In genomic region chr5:122353807-122354491, GRCm38 (mm10) we compare ENCODE assay signal across 8 mouse cellular contexts. TPM values are rescaled to one million over a fixed set of nuclear protein-coding genes. Genes with fewer than 3 reads are reported as not detected.
DNase-seq lines count a peak whose midpoint lies in the region; ATAC-seq lines count a peak whose summit lies in the region.

TSS of gene Rad9b (minus strand) at chr5:122354233.
TSS of gene Vps29 (plus strand) at chr5:122354369.

- ATAC-seq in hindbrain, embryonic 11.5 days (ENCODE audit: low FRiP score): peak; percentile 90

- peak; percentile 99 for DNase-seq in Muller cell, postnatal 12 days (ENCODE audit: inconsistent ontology term)
- DNase-seq in cerebellum, adult 9-11 months: peak; percentile 98
- peak; percentile 91 to 99 for DNase-seq in frontal cortex, adult 2 months (ENCODE audit: extremely low spot score in 1 of 2, low spot score in 1 of 2)
- peak; percentile 100 for DNase-seq in hindbrain, embryonic 11.5 days (ENCODE audit: low spot score)
- DNase-seq in layer of hippocampus, postnatal 10 days (ENCODE audit: low spot score in 2 of 2): peak; percentile 98 to 99
- peak; percentile 100 for DNase-seq in lung, postnatal 10 days
- DNase-seq in ovary, postnatal 36 days (ENCODE audit: low spot score): peak; percentile 97
- peak; percentile 98 for DNase-seq in thymus, postnatal 25 days

- H3K4me3 ChIP-seq in hindbrain, embryonic 11.5 days (ENCODE audit: low read depth, low read length): peak within 1 kb of the TSS; percentile 72

- peak within 1 kb of the TSS; percentile 85 for H3K9ac ChIP-seq in hindbrain, embryonic 11.5 days (ENCODE audit: low read depth, low read length)

- no peaks in the 10 kb centered on the region for H3K9me3 ChIP-seq in hindbrain, embryonic 11.5 days (ENCODE audit: control insufficient read depth, low read length)

- no peaks in the 10 kb centered on the region for H3K36me3 ChIP-seq in hindbrain, embryonic 11.5 days (ENCODE audit: control insufficient read depth, insufficient read depth, low read length)

- H3K27me3 ChIP-seq in hindbrain, embryonic 11.5 days (ENCODE audit: control insufficient read depth, insufficient read depth, low read length): no peaks in the 10 kb centered on the region

- H3K4me1 ChIP-seq in hindbrain, embryonic 11.5 days (replicated peaks; ENCODE audit: control insufficient read depth, insufficient read depth, low read length): no peaks in the 10 kb centered on the region

- peak within 1 kb of the TSS; percentile 72 for H3K27ac ChIP-seq in hindbrain, embryonic 11.5 days (ENCODE audit: low read depth, low read length)

- WGBS in hindbrain, embryonic 11.5 days: 3% methylated on average over 50 of the region's 51 CpGs

- peak within 1 kb of the TSS; percentile 76 for H3K4me2 ChIP-seq in hindbrain, embryonic 11.5 days (replicated peaks; ENCODE audit: low read depth, low read length)

RNA-seq across cellular contexts. Expression of gene Rad9b, which starts in this region (rescaled TPM):
- polyA plus RNA-seq in frontal cortex, adult 2 months (2012; rRNA removed): 8.7 and 10.8 TPM in 2 replicates
- 7.4 and 10.7 TPM in 2 replicates for polyA plus RNA-seq in hindbrain, embryonic 11.5 days (2014; fragmentation: Nextera tagmentation; extraction: Ambion mirVana)
- total RNA-seq in layer of hippocampus, postnatal 10 days (2021): 1 to 10 TPM; 5.1 to 5.4 TPM

RNA-seq across cellular contexts. Expression of gene Vps29, which starts in this region (rescaled TPM):
- polyA plus RNA-seq in frontal cortex, adult 2 months (2012; rRNA removed): 188 and 192 TPM in 2 replicates
- 220 and 231 TPM in 2 replicates for polyA plus RNA-seq in hindbrain, embryonic 11.5 days (2014; fragmentation: Nextera tagmentation; extraction: Ambion mirVana)
- 100 to 1,000 TPM; 213 to 228 TPM for total RNA-seq in layer of hippocampus, postnatal 10 days (2021)

Comparison
In these comparisons a context has a peak if more than half of its experiments do, and no peak if none do; other contexts are left out.
1. Peak in every context shown above with its lines: DNase-seq, ATAC-seq, H3K4me3 ChIP-seq and H3K27ac ChIP-seq.